Mouse (Mus musculus): ENCODE results near the gene Cyb561d2.

GRCm38 (mm10) chr9:107521711-107522399 is 20.1 kb downstream of the Cyb561d2 start:
- no peak for TF ChIP-seq MYOD1 (IDR thresholded peaks at IDR 0.05; ENCODE audit: control insufficient read depth in 1 of 3, insufficient read length in 2 of 3, low read depth in 2 of 3)
- TF ChIP-seq POLR2A (IDR thresholded peaks at IDR 0.05; ENCODE audit: insufficient read length, low read depth), result no peak
